Mouse (Mus musculus): Measurements from ENCODE around the gene Cox10. TPM values are rescaled to one million over a fixed set of nuclear protein-coding genes. Genes with fewer than 3 reads are reported as not detected.

Cox10 gene
- total and polyA plus RNA-seq, 3 experiments, result 23.4 to 60.3 (median 35.2) TPM

DNA sequence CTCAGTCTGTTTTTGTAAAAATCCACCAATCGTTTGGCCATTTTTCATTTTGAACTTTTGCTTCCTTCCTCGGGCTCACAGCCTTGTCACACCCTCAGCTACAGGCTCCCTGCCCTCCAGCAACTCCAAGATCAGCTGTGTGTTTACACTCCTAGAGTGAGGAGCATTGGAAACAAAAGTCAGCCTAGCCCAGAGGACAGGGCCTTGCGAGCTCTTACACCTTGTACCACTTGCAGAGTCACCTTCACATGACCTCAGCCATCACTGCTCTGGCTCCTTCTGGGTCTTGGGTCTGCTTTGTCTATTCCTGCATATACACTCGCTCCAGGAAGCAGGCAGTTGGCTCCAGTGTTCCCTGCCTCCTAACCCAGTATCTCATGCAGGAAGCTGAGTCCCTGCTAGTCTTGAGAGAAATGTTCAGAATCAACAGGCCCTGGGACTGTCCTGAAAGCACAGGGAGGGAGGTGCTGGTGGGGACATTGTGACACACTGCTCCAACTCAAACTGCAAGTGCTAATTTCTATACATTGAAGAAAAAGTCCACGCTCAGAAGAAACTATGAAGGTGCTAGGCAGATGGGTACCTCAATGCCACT lies 79.0 kb downstream of the Cox10 start:
- TF ChIP-seq SMC3 (IDR thresholded peaks at IDR 0.05; ENCODE audit: low read depth, low read length) (no peak), PAX5 (IDR thresholded peaks at IDR 0.05; ENCODE audit: low read length) (no peak), ELF1 (IDR thresholded peaks at IDR 0.05; ENCODE audit: low read depth, low read length) (no peak), E2F4 (IDR thresholded peaks at IDR 0.05; ENCODE audit: insufficient replicate concordance, low read depth, low read length) (no peak), HCFC1 (IDR thresholded peaks at IDR 0.05; ENCODE audit: low read depth, low read length) (no peak), UBTF (IDR thresholded peaks at IDR 0.05; ENCODE audit: low read depth, low read length) (no peak), USF2 (conservative IDR thresholded peaks at IDR 0.05; ENCODE audit: low read depth, low read length) (no peak), JUN (IDR thresholded peaks at IDR 0.05; ENCODE audit: insufficient read depth, low read depth, low read length) (no peak), BHLHE40 (IDR thresholded peaks at IDR 0.05; ENCODE audit: low read depth, low read length) (no peak), USF1 (IDR thresholded peaks at IDR 0.05; ENCODE audit: low read depth, low read length) (no peak), MEF2A (IDR thresholded peaks at IDR 0.05; ENCODE audit: borderline replicate concordance, low read depth, low read length) (no peak), MXI1 (IDR thresholded peaks at IDR 0.05; ENCODE audit: low read depth, low read length) (no peak), GABPA (IDR thresholded peaks at IDR 0.05; ENCODE audit: insufficient replicate concordance, low read depth, low read length) (no peak)
- DNase-seq (ENCODE audit: extremely low read depth), result no peak
- Histone ChIP-seq H3K36me3 (replicated peaks in 1 of 2; ENCODE audit: control insufficient read depth in 1 of 2, insufficient read depth in 1 of 2, low read length in 1 of 2) (peaks cover 2 to 55% of the 10 kb centered on the region in 2 experiments), H3K27ac (ENCODE audit: insufficient read depth, low read depth) (no peak overlapping the region), H3K4me2 (ENCODE audit: insufficient read depth, low read depth, poor library complexity, severe bottlenecking) (no peak overlapping the region), H3K79me2 (replicated peaks; ENCODE audit: control insufficient read depth, extremely low read depth, insufficient read depth, poor library complexity, severe bottlenecking) (no peaks in the 10 kb centered on the region), H3K27me3 (replicated peaks) (no peaks in the 10 kb centered on the region), H3K9me3 (replicated peaks; ENCODE audit: low read length) (no peaks in the 10 kb centered on the region), H3K4me3 (replicated peaks in 1 of 3; ENCODE audit: low read depth in 2 of 3, low read length in 2 of 3, poor library complexity in 1 of 3) (no peak overlapping the region), H3K4me1 (ENCODE audit: control insufficient read depth in 1 of 2, insufficient read depth in 2 of 2) (peaks cover 0 to 12% of the 10 kb centered on the region in 2 experiments; a peak in 1 of 4 replicates), H3K9ac (ENCODE audit: insufficient read depth, low read depth) (no peak overlapping the region)
- dilution Hi-C loops (cut with MboI; ENCODE audit: extremely low pct_ligation_motif_present, extremely low pct_unique_long_range_greater_than_20kb, low sequenced_read_pairs), result no loop called here
- in situ Hi-C loops (cut with MboI; ENCODE audit: low pct_ligation_motif_present, low pct_unique_long_range_greater_than_20kb, low sequenced_read_pairs), result no loop called here

DNA sequence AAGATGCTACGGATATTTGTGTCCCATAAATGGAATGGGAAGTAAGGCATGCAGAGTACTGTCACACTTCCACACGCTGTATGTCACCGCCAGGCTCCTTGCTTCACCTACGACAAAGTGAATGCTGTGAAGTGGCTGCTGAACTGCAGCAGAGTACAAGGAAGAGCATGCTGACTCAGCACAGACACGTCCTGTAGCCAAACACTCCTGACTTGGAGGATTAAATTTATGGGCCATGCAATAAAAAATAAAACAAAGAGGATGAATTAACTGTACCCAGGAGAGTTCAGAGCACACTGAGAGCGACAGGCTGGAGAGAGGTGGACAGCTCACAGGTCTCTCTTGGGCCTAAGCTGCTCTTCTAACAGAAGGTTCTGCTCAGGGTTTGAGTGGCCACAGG lies 79.8 kb downstream of the Cox10 start:
- DNase-seq (ENCODE audit: extremely low read depth), result no peak
- Histone ChIP-seq H3K9me3 (replicated peaks; ENCODE audit: low read length) (no peaks in the 10 kb centered on the region), H3K79me2 (replicated peaks; ENCODE audit: control insufficient read depth, extremely low read depth, insufficient read depth, poor library complexity, severe bottlenecking) (no peaks in the 10 kb centered on the region), H3K4me1 (ENCODE audit: control insufficient read depth in 1 of 2, insufficient read depth in 2 of 2) (peaks cover 0 to 11% of the 10 kb centered on the region in 2 experiments; a peak in 1 of 4 replicates), H3K27ac (ENCODE audit: insufficient read depth, low read depth) (no peak overlapping the region), H3K4me3 (replicated peaks in 1 of 3; ENCODE audit: low read depth in 2 of 3, low read length in 2 of 3, poor library complexity in 1 of 3) (no peak overlapping the region), H3K9ac (ENCODE audit: insufficient read depth, low read depth) (no peak overlapping the region), H3K36me3 (replicated peaks in 1 of 2; ENCODE audit: control insufficient read depth in 1 of 2, insufficient read depth in 1 of 2, low read length in 1 of 2) (peaks cover 2 to 59% of the 10 kb centered on the region in 2 experiments), H3K4me2 (ENCODE audit: insufficient read depth, low read depth, poor library complexity, severe bottlenecking) (no peak overlapping the region), H3K27me3 (replicated peaks) (no peaks in the 10 kb centered on the region)
- dilution Hi-C loops (cut with MboI; ENCODE audit: extremely low pct_ligation_motif_present, extremely low pct_unique_long_range_greater_than_20kb, low sequenced_read_pairs) (no loop called here), in situ Hi-C loops (cut with MboI; ENCODE audit: low pct_ligation_motif_present, low pct_unique_long_range_greater_than_20kb, low sequenced_read_pairs) (no loop called here)
- no peak for TF ChIP-seq USF1 (IDR thresholded peaks at IDR 0.05; ENCODE audit: low read depth, low read length)
- TF ChIP-seq MAFK (IDR thresholded peaks at IDR 0.05; ENCODE audit: insufficient replicate concordance, low read length), result peak; percentile 80

All from CH12.LX (cell line).